Mouse (Mus musculus) intestine, postnatal 0 days (tissue): ENCODE measurements around the gene Tbce. TPM values are rescaled to one million over a fixed set of nuclear protein-coding genes. Genes with fewer than 3 reads are reported as not detected.

Source experiments
- ATAC-seq: fragments of 200-750 bp; cut with Nextera tagmentation; 2 replicates; pipeline ENCODE4 v1.8.0; 2017; ENCODE audit warnings: mild to moderate bottlenecking, moderate TSS enrichment, moderate library complexity
- H3K27ac ChIP-seq: fragments of 300-500 bp; sonication (generic); 2 replicates; pipeline ENCODE4 v1.5.1; 2014; ENCODE audit warnings: mild to moderate bottlenecking, low read depth, low read length, moderate library complexity
- H3K27me3 ChIP-seq: fragments of 300-500 bp; sonication (generic); replicated peaks from 2 replicates; pipeline ENCODE4 v1.6.1; 2014; ENCODE audit warnings: low read length, mixed read lengths; ENCODE audit not compliant: control insufficient read depth, insufficient read depth
- H3K36me3 ChIP-seq: fragments of 300-500 bp; sonication (generic); 2 replicates; pipeline ENCODE4 v1.6.1; 2014; ENCODE audit warnings: mild to moderate bottlenecking, moderate library complexity; ENCODE audit not compliant: control insufficient read depth, insufficient read depth
- H3K4me1 ChIP-seq: fragments of 300-500 bp; sonication (generic); replicated peaks from 2 replicates; pipeline ENCODE4 v1.6.1; 2014; ENCODE audit warnings: antibody characterized with exemption, low read length, mixed read lengths; ENCODE audit not compliant: control insufficient read depth, insufficient read depth
- H3K4me2 ChIP-seq: fragments of 300-500 bp; sonication (generic); replicated peaks from 2 replicates; pipeline ENCODE4 v1.6.1; 2014; ENCODE audit warnings: low read depth, mild to moderate bottlenecking, moderate library complexity
- H3K4me3 ChIP-seq: fragments of 300-500 bp; sonication (generic); 2 replicates; pipeline ENCODE4 v1.5.1; 2014; ENCODE audit warnings: low read depth, low read length
- H3K9ac ChIP-seq: fragments of 300-500 bp; sonication (generic); 2 replicates; pipeline ENCODE4 v1.6.1; 2014; ENCODE audit warnings: mild to moderate bottlenecking, low read depth, low read length
- H3K9me3 ChIP-seq: fragments of 300-500 bp; sonication (generic); 2 replicates; pipeline ENCODE4 v1.6.1; 2016; ENCODE audit warnings: mixed run types; ENCODE audit not compliant: control insufficient read depth
- CTCF ChIP-seq: sonication (generic); IDR thresholded peaks from 2 replicates; pipeline ENCODE4 v1.5.1; 2016; ENCODE audit warnings: low read depth, mild to moderate bottlenecking, control low read depth, antibody characterized with exemption, moderate library complexity
- WGBS: fragments of 180-500 bp; shearing (Covaris S2); extraction: QIAGEN DNeasy Blood & Tissue Kit; methylation state at CpG from one replicate; pipeline ENCODE4 v1.1.7; 2014; 5-methylcytosine and 5-hydroxymethylcytosine counted together
- polyA plus RNA-seq: library from polyadenylated mRNA; unstranded; fragments of >200 nt; fragmentation: Nextera tagmentation; extraction: Ambion mirVana; gene quantifications from 2 replicates; pipeline ENCODE4 v1.2.1, GENCODE M21; 2015

Tbce gene
- polyA plus RNA-seq, 1 experiment from 2014 or later, result 25.7 TPM

- WGBS, result 81% methylated on average over 1 of the region's 1 CpGs
- no peaks in the 10 kb centered on the region for H3K9me3 ChIP-seq
- no peaks in the 10 kb centered on the region for H3K27me3 ChIP-seq
- H3K4me1 ChIP-seq, result peaks cover 2% of the 10 kb centered on the region; the same call in 1 of the 2 replicates
- H3K4me2 ChIP-seq, result no peak overlapping the region
- H3K4me3 ChIP-seq, result no peak overlapping the region
- no peak overlapping the region for H3K27ac ChIP-seq
- no peak for ATAC-seq
- H3K9ac ChIP-seq, result no peak overlapping the region
- no peaks in the 10 kb centered on the region; the same call in 1 of the 2 replicates for H3K36me3 ChIP-seq
- no peak for TF ChIP-seq CTCF
Observed at GRCm38 (mm10) chr13:14065701-14066100, 26.3 kb upstream of the Tbce start.

GRCm38 (mm10) chr13:14065028-14065380 is 25.6 kb upstream of the Tbce start:
- Histone ChIP-seq H3K27ac (0 out of 2 replicates have a peak overlapping the region, but pooled peaks have one; percentile 97), H3K4me2 (peak overlapping the region; percentile 80), H3K27me3 (no peaks in the 10 kb centered on the region), H3K9ac (peak overlapping the region; percentile 98), H3K4me1 (peaks cover 2% of the 10 kb centered on the region; the same call in 1 of the 2 replicates), H3K36me3 (peaks cover 5% of the 10 kb centered on the region), H3K4me3 (peak overlapping the region; percentile 100), H3K9me3 (no peaks in the 10 kb centered on the region)
- TF ChIP-seq CTCF, result no peak
- 8% methylated on average over 9 of the region's 9 CpGs for WGBS
- ATAC-seq, result no peak

DNA sequence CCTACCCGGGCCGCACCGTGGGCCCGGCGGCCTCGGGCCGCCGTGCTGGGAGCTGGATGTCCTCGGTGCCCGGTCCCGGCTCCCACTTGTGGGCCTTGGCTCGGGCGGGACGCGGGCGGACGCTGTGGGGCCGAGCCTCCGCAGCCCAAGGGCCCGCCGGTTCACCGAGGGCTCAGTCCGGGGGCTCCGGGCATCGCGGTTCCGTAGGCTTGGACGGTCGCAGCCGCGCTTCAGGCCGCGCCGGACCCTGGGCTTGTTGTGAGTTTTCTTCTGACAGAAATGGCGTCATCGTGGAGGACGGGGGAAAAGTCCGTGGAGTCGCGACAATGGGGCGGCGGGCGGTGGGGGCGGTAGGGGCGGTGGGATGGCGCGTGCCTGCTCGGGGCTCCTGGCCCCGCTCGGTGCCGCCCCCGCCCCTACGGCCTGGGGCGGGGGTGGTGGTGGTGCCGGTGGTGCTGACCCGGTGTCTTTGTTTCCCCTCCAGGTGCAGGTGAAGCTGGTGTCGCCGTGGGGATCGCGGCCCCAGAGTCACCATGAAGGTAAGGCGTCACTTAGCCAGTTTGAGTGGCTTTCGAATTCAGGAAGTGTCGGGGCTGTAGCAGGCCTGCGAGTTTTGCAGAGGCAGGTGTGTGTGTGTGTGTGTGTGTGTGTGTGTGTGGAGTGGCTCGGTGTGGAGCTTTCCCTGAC is 25.0 kb upstream of the Tbce start:
- Histone ChIP-seq H3K4me2 (peak overlapping the region; percentile 80), H3K27me3 (no peaks in the 10 kb centered on the region), H3K27ac (peak overlapping the region; percentile 97), H3K9me3 (no peaks in the 10 kb centered on the region), H3K36me3 (peaks cover 5% of the 10 kb centered on the region), H3K4me3 (peak overlapping the region; percentile 100), H3K9ac (peak overlapping the region; percentile 98), H3K4me1 (peaks cover 2% of the 10 kb centered on the region; the same call in 1 of the 2 replicates)
- 0 out of 2 replicates have a peak, but pooled peaks have one; percentile 0 for ATAC-seq
- under 1% methylated on average over 56 of the region's 65 CpGs for whole genome bisulfite sequencing
- TF ChIP-seq CTCF, result no peak

GRCm38 (mm10) chr13:14063942-14064271 is 24.5 kb upstream of the Tbce start:
- Histone ChIP-seq H3K4me2 (peak overlapping the region; percentile 80), H3K4me1 (peaks cover 2% of the 10 kb centered on the region; the same call in 1 of the 2 replicates), H3K36me3 (peaks cover 5% of the 10 kb centered on the region), H3K27me3 (no peaks in the 10 kb centered on the region), H3K27ac (peak overlapping the region; percentile 97), H3K9me3 (no peaks in the 10 kb centered on the region), H3K9ac (peak overlapping the region; percentile 98), H3K4me3 (peak overlapping the region; percentile 100)
- peak; percentile 42 for ATAC-seq
- 0% methylated on average over 16 of the region's 31 CpGs for WGBS
- no peak for TF ChIP-seq CTCF

DNA sequence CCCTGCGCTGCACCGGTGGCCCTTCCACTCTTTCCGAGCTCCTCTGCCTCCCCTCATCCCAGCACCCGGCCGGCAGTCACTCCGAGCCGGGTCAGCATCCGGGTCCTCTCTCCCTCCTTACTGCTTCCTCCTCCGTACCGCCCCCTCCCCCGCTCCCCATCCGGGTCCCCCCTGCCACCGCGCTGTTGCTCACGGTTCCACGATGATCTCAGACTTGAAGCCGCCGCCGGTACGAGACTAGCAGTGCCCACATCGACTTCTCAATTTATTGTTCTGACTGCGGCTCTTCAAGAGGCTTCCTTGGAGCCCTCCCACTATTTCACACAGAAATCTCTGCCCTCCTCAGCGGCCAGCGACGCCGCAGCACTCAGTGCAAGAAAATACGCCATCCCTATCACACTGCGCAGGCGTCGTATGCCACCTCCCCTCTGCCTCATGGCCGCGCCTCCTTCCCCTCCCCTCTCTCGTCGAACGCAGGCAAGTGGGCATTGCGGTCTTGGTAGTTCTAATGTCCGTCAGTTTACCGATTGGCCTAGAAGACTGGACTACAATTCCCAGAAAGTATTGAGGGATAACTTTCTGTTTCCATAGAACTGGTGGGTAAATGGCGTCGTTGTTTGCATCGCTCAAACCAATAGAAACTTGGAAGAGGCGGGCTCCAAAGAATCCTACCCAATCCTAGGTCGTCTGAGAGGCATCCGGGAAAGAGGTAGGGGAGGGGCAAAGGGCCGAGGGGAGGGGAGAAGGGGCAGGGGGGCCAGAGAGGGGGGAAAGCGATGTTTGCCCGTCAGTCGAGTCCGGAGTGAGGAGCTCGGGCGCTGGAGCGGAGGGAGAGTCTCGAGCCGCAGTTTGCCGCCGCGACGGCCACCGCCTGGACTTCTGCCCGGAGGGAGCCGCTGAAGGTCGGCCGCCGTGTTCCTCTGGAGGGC is 23.8 kb upstream of the Tbce start, which contains the start of the genes Arid4b and Ggps1:
TSS of gene Arid4b (plus strand) at position 220 of the 929 bp plus-strand sequence.
TSS of gene Ggps1 (minus strand) at position 476 of the 929 bp plus-strand sequence.
- Histone ChIP-seq H3K9me3 (no peaks in the 10 kb centered on the region), H3K4me2 (peak within 1 kb of the TSS; percentile 80), H3K27ac (peak within 1 kb of the TSS; percentile 97), H3K4me1 (peaks cover 2% of the 10 kb centered on the region; the same call in 1 of the 2 replicates), H3K9ac (peak within 1 kb of the TSS; percentile 98), H3K27me3 (no peaks in the 10 kb centered on the region), H3K4me3 (peak within 1 kb of the TSS; percentile 100), H3K36me3 (peaks cover 5% of the 10 kb centered on the region)
- TF ChIP-seq CTCF, result no peak
- peak; percentile 97 for ATAC-seq
- WGBS, result under 1% methylated on average over 63 of the region's 64 CpGs
